Mouse (Mus musculus) heart, embryonic 10.5 days (tissue): ENCODE results near the gene Ltb. TPM values are rescaled to one million over a fixed set of nuclear protein-coding genes. Genes with fewer than 3 reads are reported as not detected.

Experiments used
- DNase-seq: peaks from one replicate; pipeline ENCODE4 v3.0.0-alpha.2; 2017; ENCODE audit warnings: low spot score
- H3K27ac ChIP-seq: fragments of 300-500 bp; sonication (generic); 2 replicates; pipeline ENCODE4 v1.5.1; 2016; ENCODE audit warnings: mild to moderate bottlenecking
- H3K27me3 ChIP-seq: fragments of 300-500 bp; sonication (generic); 2 replicates; pipeline ENCODE4 v1.6.1; 2016; ENCODE audit warnings: mild to moderate bottlenecking; ENCODE audit not compliant: poor library complexity, insufficient read depth, severe bottlenecking
- H3K36me3 ChIP-seq: fragments of 300-500 bp; sonication (generic); 2 replicates; pipeline ENCODE4 v1.6.1; 2016; ENCODE audit warnings: mild to moderate bottlenecking, moderate library complexity
- H3K4me1 ChIP-seq: fragments of 300-500 bp; sonication (generic); 2 replicates; pipeline ENCODE4 v1.6.1; 2016; ENCODE audit warnings: mild to moderate bottlenecking
- H3K4me3 ChIP-seq: fragments of 300-500 bp; sonication (generic); 2 replicates; pipeline ENCODE4 v1.5.1; 2016; ENCODE audit warnings: mild to moderate bottlenecking, moderate library complexity
- H3K9me3 ChIP-seq: fragments of 300-500 bp; sonication (generic); 2 replicates; pipeline ENCODE4 v1.6.1; 2016; ENCODE audit warnings: mild to moderate bottlenecking, moderate library complexity
- WGBS: fragments of 180-500 bp; shearing (Covaris S2); methylation state at CpG from one replicate; pipeline ENCODE4 v1.1.7; 2016; 5-methylcytosine and 5-hydroxymethylcytosine counted together
- polyA plus RNA-seq: library from polyadenylated mRNA; unstranded; fragments of >200 nt; fragmentation: Nextera tagmentation; extraction: Ambion mirVana; gene quantifications from 2 replicates; pipeline ENCODE4 v1.2.1, GENCODE M21; 2016

Ltb gene
- polyA plus RNA-seq, 1 experiment from 2014 or later, result 0.15 TPM

DNA sequence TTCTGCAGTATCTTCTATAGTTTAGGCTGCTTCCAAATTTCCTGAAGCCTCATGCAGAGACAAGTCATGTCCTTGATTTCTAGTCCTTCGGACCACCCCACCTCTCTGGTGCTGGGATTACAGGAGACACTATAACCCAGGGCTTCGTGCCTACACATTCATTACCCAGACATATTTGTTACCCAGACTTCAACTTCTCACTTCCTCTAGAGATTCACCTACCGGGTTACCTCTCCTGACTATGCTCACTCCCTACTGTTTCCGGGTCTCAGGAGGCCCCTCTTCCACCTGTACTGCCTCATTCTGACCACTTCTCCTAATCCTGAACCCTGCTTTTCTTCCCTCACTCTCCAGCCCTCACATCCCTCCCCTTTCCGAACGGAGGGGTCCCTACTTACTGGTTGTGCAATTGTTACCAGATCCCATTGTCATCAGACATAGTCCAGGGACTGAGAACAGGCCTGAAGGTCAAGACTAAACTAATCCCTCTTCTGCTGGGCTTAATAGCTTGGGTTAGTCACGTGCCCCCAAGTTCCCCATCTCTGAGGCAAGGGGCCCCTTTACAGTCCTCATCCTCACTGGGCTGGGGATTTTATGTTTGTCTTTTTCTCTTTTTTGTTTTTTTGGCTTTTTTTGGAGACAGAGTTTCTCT lies 6.2 kb upstream of the Ltb start, which contains the start of gene Lst1:
TSS of gene Lst1 (minus strand) at position 481 of the 652 bp plus-strand sequence.
- no peak for DNase-seq
- no peaks in the 10 kb centered on the region for H3K9me3 ChIP-seq
- no peaks in the 10 kb centered on the region for H3K36me3 ChIP-seq
- peaks cover 4% of the 10 kb centered on the region; the same call in 1 of the 2 replicates for H3K27me3 ChIP-seq
- 0 out of 2 replicates have a peak within 1 kb of the TSS, but pooled peaks have one; percentile 42 for H3K27ac ChIP-seq
- 76% methylated on average over 7 of the region's 7 CpGs for WGBS
- no peak within 1 kb of the TSS for H3K4me3 ChIP-seq
- peaks cover 17% of the 10 kb centered on the region for H3K4me1 ChIP-seq

DNA sequence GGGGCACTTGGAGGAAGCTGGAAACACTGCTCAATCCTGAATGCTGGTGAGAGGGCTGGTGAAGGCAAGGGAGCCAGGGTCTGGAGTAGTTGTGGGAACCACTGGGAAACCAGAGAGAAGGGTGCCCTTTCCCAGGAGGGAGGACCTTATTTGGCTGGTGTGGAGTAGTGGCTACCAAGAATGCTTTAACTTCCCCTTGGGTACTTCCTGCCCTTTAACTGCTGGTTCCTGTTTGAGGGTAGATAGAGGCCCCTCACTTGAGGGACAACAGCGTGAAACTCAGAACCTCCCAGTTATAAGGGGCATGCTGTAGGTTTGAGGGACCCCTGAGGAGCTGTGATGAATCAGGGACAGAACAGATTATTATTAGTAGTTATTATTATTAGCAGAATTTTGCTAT lies 5.1 kb upstream of the Ltb start:
- Histone ChIP-seq H3K27ac (0 out of 2 replicates have a peak overlapping the region, but pooled peaks have one; percentile 42), H3K27me3 (peaks cover 14% of the 10 kb centered on the region), H3K4me3 (no peak overlapping the region), H3K36me3 (no peaks in the 10 kb centered on the region), H3K9me3 (no peaks in the 10 kb centered on the region), H3K4me1 (peaks cover 22% of the 10 kb centered on the region)
- no peak for DNase-seq
- 43% methylated on average over 1 of the region's 1 CpGs for WGBS

DNA sequence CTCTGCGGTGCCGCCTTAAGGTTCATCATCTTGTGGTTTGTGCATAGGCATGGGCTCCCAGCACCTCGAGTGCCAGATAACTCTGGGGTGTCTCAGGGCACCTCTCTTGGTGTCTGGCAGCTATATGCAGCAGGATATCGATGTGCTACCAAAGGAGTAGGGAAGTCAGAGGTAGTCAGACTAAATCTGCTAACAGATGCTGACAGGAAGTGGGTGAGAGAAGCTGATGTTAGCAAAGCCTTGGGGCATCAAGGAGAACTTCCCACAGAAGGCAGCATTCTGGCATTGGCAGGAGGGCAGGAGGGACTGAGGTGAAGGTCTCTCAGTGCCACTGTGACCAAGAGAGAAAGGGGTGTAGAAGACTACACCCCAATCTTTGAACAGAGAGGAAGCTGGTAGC lies 4.1 kb upstream of the Ltb start:
- 56% methylated on average over 4 of the region's 4 CpGs for WGBS
- no peak for DNase-seq
- peaks cover 30% of the 10 kb centered on the region for H3K4me1 ChIP-seq
- H3K4me3 ChIP-seq, result no peak overlapping the region
- H3K27me3 ChIP-seq, result peaks cover 23% of the 10 kb centered on the region
- no peak overlapping the region for H3K27ac ChIP-seq
- H3K36me3 ChIP-seq, result no peaks in the 10 kb centered on the region
- no peaks in the 10 kb centered on the region for H3K9me3 ChIP-seq

DNA sequence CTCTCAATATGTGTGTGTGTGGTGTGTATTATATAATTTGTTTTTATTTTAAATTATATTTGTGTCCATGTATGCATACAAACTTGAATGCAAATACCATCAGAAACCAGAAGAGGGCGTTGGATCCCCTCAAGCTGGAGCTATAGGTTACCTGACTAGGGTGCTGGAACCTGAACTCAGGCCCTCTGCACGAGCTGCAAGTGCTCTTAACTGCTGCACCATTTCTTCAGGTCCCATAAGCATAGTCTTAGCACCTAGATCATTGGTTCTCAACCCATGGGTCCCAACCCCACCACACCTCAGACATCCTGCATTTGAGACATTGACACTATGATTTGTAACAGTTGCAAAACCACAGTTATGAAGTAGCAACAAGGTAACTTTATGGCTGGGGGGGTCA lies 2.5 kb upstream of the Ltb start:
- no peaks in the 10 kb centered on the region for H3K9me3 ChIP-seq
- 54% methylated on average over 2 of the region's 2 CpGs for WGBS
- H3K4me3 ChIP-seq, result no peak overlapping the region
- DNase-seq, result no peak
- no peaks in the 10 kb centered on the region for H3K36me3 ChIP-seq
- H3K4me1 ChIP-seq, result peaks cover 34% of the 10 kb centered on the region
- peaks cover 40% of the 10 kb centered on the region for H3K27me3 ChIP-seq
- no peak overlapping the region for H3K27ac ChIP-seq

DNA sequence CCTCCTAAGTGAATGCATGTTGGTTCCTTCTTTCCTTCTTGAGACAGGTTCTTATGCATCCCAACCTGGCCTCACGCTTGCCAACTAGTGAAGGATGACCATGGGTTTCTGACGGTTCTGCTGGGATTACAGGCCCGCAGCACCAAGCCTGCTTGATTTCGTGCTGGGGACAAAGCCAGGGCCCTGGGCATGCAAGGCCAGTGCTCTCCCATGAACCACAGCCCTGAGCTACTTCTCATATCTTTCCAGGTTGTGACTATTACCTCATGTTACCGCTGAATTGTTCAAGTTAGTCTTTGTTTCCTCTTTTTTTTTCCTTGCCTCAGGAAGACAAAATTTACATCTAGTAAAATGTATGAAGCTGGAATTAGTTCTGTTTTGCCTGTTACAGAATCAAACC lies 1.3 kb upstream of the Ltb start:
- no peak overlapping the region for H3K4me3 ChIP-seq
- no peaks in the 10 kb centered on the region for H3K9me3 ChIP-seq
- H3K4me1 ChIP-seq, result peaks cover 34% of the 10 kb centered on the region
- H3K27ac ChIP-seq, result no peak overlapping the region
- H3K27me3 ChIP-seq, result peaks cover 52% of the 10 kb centered on the region
- H3K36me3 ChIP-seq, result no peaks in the 10 kb centered on the region
- 75% methylated on average over 5 of the region's 5 CpGs for WGBS
- DNase-seq, result no peak

DNA sequence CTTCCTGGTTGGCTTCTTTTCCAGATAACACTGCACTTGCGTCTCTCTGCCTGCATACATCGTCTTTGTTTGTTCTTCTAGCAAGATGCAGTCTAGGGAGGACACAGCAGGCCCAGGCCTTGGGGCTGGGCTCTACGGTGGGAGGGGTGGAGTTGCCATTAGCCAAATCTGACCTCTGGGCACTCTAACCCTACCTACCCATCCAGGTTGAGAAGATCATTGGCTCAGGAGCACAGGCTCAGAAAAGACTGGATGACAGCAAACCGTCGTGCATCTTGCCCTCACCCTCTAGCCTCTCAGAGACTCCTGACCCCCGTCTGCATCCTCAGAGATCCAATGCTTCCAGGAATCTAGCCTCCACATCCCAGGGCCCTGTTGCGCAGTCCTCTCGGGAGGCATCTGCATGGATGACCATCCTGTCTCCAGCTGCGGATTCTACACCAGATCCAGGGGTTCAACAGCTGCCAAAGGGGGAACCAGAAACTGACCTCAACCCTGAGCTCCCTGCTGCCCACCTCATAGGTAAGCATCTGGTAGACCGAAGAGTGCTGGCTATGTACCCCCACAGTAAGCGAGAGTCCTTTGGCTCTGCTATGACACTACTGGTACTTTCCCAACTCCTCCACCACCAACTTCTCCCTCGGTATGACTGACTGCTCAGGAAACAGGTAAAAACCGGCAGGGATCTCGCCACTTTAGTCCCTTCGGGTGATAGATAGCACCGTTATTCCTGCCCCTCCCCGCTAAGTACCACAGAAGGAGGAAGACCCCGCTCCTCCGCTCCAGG lies 798 bp downstream of the Ltb start:
- peaks cover 29% of the 10 kb centered on the region for H3K4me1 ChIP-seq
- H3K9me3 ChIP-seq, result no peaks in the 10 kb centered on the region
- 37% methylated on average over 19 of the region's 19 CpGs for WGBS
- no peak for DNase-seq
- H3K36me3 ChIP-seq, result no peaks in the 10 kb centered on the region
- H3K27me3 ChIP-seq, result peaks cover 71% of the 10 kb centered on the region
- H3K27ac ChIP-seq, result peak overlapping the region; percentile 47
- H3K4me3 ChIP-seq, result peak overlapping the region; percentile 62

DNA sequence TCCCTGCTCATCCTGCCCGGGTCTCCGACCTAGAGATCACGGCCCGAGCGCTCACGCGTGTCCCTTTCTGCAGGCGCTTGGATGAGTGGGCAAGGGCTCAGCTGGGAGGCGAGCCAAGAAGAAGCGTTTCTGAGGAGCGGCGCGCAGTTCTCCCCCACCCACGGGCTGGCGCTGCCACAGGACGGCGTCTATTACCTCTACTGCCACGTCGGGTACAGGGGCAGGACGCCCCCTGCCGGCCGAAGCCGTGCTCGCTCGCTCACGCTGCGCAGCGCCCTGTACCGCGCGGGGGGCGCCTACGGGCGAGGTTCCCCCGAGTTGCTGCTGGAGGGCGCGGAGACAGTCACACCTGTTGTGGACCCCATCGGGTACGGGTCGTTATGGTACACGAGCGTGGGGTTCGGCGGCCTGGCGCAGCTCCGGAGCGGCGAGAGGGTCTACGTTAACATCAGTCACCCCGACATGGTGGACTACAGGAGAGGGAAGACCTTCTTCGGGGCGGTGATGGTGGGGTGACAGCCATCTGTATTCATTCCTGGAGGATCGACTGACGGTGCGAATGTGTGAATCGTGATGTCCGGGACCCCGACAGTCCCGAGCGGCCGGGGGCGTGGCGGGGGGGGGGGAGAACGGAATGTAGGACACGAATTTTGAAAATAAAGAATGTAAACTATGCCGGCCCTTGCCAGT lies 1.5 kb downstream of the Ltb start:
- Histone ChIP-seq H3K27ac (peak overlapping the region; percentile 47), H3K27me3 (peaks cover 78% of the 10 kb centered on the region), H3K36me3 (no peaks in the 10 kb centered on the region), H3K4me1 (peaks cover 32% of the 10 kb centered on the region), H3K4me3 (peak overlapping the region; percentile 62), H3K9me3 (no peaks in the 10 kb centered on the region)
- DNase-seq, result peak; percentile 89
- WGBS, result 2% methylated on average over 66 of the region's 66 CpGs

DNA sequence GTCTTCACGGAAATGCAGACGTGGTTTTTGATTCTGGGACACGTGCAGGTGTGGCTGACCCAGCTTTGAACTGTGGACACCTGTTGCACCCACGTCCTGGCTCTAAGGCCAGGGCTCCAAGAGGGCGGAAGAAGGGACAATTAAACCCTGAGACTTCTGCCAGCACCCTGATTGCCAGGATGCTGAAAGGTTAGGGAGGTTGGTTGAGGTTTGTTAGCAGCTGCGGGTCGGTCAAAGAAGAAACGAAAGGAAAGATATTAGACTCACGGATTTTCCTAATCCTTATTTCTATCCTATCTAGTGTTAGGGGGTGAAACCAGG lies 2.0 kb downstream of the Ltb start:
- no peaks in the 10 kb centered on the region for H3K36me3 ChIP-seq
- WGBS, result 26% methylated on average over 9 of the region's 9 CpGs
- peak overlapping the region; percentile 62 for H3K4me3 ChIP-seq
- DNase-seq, result no peak
- peaks cover 32% of the 10 kb centered on the region for H3K4me1 ChIP-seq
- peaks cover 83% of the 10 kb centered on the region for H3K27me3 ChIP-seq
- H3K27ac ChIP-seq, result no peak overlapping the region
- no peaks in the 10 kb centered on the region for H3K9me3 ChIP-seq

DNA sequence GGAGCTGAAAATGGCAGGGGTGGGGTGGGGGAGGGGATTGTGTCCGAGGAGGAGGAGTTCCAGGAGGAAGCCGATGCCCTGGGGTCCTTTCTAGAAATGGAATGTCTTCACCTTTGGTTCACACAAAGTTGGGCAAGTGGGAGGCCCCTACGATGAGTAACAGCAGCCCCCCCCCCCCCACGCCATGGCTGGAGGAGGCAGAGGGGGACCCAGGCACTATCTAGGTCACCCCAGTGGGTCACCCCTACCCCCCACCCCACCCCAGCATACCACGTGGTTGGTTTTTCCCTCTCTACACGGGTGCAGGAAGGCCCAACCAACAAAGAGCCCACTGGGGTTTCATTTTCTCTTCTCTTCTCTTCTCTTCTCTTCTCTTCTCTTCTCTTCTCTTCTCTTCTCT lies 2.9 kb downstream of the Ltb start:
- Histone ChIP-seq H3K36me3 (no peaks in the 10 kb centered on the region), H3K27ac (no peak overlapping the region), H3K4me3 (no peak overlapping the region), H3K27me3 (peaks cover 92% of the 10 kb centered on the region), H3K9me3 (no peaks in the 10 kb centered on the region), H3K4me1 (peaks cover 32% of the 10 kb centered on the region)
- WGBS, result 43% methylated on average over 6 of the region's 6 CpGs
- DNase-seq, result no peak

DNA sequence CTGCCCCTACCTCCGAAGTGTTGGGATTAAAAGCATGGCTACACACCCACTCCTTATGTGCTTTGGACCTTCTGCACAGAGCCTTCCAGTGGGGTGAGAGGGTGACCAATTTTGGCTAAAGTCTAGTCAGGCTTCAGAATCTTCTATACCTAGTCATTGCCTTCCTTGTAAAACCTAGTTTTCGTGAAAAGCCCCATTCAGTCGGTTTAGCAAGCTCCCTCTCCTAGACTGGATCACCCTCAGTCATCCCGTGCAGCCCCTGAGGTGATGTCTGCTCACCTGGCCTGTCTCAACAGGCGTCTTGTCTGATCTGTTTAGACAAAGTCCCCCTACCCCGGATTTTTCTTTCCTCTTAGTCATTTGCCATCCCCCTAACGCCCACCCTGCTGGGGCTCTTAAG lies 3.8 kb downstream of the Ltb start:
- Histone ChIP-seq H3K4me1 (peaks cover 32% of the 10 kb centered on the region), H3K9me3 (no peaks in the 10 kb centered on the region), H3K27ac (no peak overlapping the region), H3K4me3 (no peak overlapping the region), H3K27me3 (peaks cover 97% of the 10 kb centered on the region), H3K36me3 (no peaks in the 10 kb centered on the region)
- DNase-seq, result no peak
- 60% methylated on average over 7 of the region's 7 CpGs for WGBS

DNA sequence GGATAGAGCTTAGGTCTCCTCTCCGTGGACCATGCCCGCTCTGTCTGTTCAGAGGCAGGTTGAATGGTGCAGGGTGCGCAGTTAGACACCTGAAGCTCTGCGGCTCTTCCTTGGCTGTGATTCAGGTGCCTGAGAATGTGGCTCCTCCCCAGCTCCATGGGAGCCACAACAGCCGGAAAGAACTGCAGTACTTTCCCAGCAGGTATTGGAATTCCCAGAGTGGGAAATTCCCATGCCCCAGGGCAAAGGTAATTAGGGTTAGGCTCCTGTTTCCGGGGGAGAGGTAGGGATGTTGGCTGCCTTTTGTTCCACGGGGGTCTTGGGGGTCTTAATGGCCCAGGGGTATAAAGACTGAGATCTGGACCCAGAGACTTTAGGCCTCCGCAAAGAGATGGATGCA lies 4.7 kb downstream of the Ltb start:
- peaks cover 29% of the 10 kb centered on the region for H3K4me1 ChIP-seq
- WGBS, result 28% methylated on average over 8 of the region's 8 CpGs
- H3K27me3 ChIP-seq, result peaks cover 98% of the 10 kb centered on the region
- no peaks in the 10 kb centered on the region for H3K36me3 ChIP-seq
- H3K4me3 ChIP-seq, result no peak overlapping the region
- H3K27ac ChIP-seq, result no peak overlapping the region
- H3K9me3 ChIP-seq, result no peaks in the 10 kb centered on the region
- DNase-seq, result no peak

DNA sequence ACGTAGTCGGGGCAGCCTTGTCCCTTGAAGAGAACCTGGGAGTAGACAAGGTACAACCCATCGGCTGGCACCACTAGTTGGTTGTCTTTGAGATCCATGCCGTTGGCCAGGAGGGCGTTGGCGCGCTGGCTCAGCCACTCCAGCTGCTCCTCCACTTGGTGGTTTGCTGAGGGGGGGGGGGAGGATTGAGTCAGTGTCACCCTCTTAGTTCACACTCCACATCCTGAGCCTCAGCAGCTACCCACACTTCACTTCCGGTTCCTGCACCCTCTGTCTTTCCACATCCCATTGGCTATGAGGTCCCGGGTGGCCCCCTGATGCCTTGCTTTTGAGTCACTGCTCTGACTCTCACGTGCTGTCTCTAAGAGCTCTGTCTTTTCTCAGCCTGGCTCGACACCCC lies 6.2 kb downstream of the Ltb start:
- no peaks in the 10 kb centered on the region for H3K36me3 ChIP-seq
- DNase-seq, result no peak
- peaks cover 26% of the 10 kb centered on the region for H3K4me1 ChIP-seq
- no peak overlapping the region for H3K4me3 ChIP-seq
- 77% methylated on average over 11 of the region's 11 CpGs for WGBS
- no peak overlapping the region for H3K27ac ChIP-seq
- no peaks in the 10 kb centered on the region for H3K9me3 ChIP-seq
- peaks cover 98% of the 10 kb centered on the region for H3K27me3 ChIP-seq

DNA sequence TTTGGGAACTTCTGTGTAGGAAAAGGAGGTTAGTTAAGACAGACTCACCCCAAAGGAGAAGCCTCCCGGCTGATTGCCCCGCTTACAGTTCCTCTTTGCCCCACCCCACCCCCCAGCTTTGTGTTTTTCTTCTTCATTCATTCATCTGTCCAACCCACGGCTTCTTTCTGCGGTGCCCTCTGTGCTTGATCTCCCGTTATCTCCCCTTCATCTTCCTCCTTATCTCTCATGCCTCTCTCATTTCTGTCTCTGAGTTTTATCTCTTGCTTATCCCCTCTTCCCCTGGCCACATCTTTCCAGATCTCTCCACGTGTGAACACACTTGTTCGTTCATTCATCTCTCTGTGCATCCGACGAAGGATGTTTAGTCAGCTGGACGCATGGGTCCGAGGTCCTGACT lies 6.9 kb downstream of the Ltb start:
- H3K4me3 ChIP-seq, result no peak overlapping the region
- 50% methylated on average over 11 of the region's 11 CpGs for WGBS
- peaks cover 91% of the 10 kb centered on the region for H3K27me3 ChIP-seq

More for the DNA sequence above, 6.9 kb downstream of the Ltb start:
- no peaks in the 10 kb centered on the region for H3K36me3 ChIP-seq
- H3K9me3 ChIP-seq, result no peaks in the 10 kb centered on the region
- H3K27ac ChIP-seq, result no peak overlapping the region
- peaks cover 19% of the 10 kb centered on the region for H3K4me1 ChIP-seq
- no peak for DNase-seq
